Comparison of ENCODE assay signal across 10 mouse cellular contexts in genomic region chr12:31168221-31168890, GRCm38 (mm10).
A peak's percentile ranks its signal among the peaks of the same experiment; 100 is the strongest.
DNase-seq lines count a peak whose midpoint lies in the region; ATAC-seq lines count a peak whose summit lies in the region.
"Had no signal": no experiment of that assay in that cellular context is flagged by ENCODE, and none has a peak within 500 bp of the region (broad histone marks: within the 10 kb centered on the region; RNA-seq: fewer than 3 reads in every experiment).

No protein-coding gene starts in this region.

- DNase-seq in heart, adult 11 months: peak; percentile 69
- DNase-seq in right cerebral cortex, adult 18-20 months: peak; percentile 34
- no peak for DNase-seq in right cerebral cortex, postnatal 36 days (ENCODE audit: low spot score in 2 of 2)
- DNase-seq in lung, postnatal 14 days: peak; percentile 54
- DNase-seq in thymus, adult 18-20 months: no peak

- H3K27ac ChIP-seq in heart, embryonic 12.5 days (ENCODE audit: poor library complexity, severe bottlenecking): no peak overlapping the region
- H3K27ac ChIP-seq: hindbrain, embryonic 15.5 days; neural tube, embryonic 12.5 days had no signal

- 65% methylated on average over 4 of the region's 4 CpGs for WGBS in heart, embryonic 12.5 days

- H3K9ac ChIP-seq in heart, embryonic 12.5 days: no peak overlapping the region
- H3K9ac ChIP-seq: hindbrain, embryonic 15.5 days; neural tube, embryonic 12.5 days had no signal

- H3K4me1 ChIP-seq in heart, embryonic 12.5 days (replicated peaks): peaks cover 7% of the 10 kb centered on the region; the same call in 1 of the 2 replicates
- H3K4me1 ChIP-seq: hindbrain, embryonic 15.5 days; neural tube, embryonic 12.5 days had no signal

- no peaks in the 10 kb centered on the region for H3K27me3 ChIP-seq in heart, embryonic 12.5 days (replicated peaks)
- H3K27me3 ChIP-seq: hindbrain, embryonic 15.5 days; neural tube, embryonic 12.5 days had no signal

- no peak overlapping the region for H3K4me3 ChIP-seq in heart, embryonic 12.5 days
- H3K4me3 ChIP-seq: hindbrain, embryonic 15.5 days; neural tube, embryonic 12.5 days had no signal

- H3K9me3 ChIP-seq in heart, embryonic 12.5 days (replicated peaks): no peaks in the 10 kb centered on the region
- H3K9me3 ChIP-seq: hindbrain, embryonic 15.5 days; neural tube, embryonic 12.5 days had no signal

- H3K36me3 ChIP-seq in heart, embryonic 12.5 days: no peaks in the 10 kb centered on the region
- H3K36me3 ChIP-seq: hindbrain, embryonic 15.5 days; neural tube, embryonic 12.5 days had no signal

- H3K4me2 ChIP-seq in heart, embryonic 12.5 days: no peak overlapping the region
- H3K4me2 ChIP-seq: hindbrain, embryonic 15.5 days; neural tube, embryonic 12.5 days had no signal

- ATAC-seq in heart, embryonic 12.5 days (ENCODE audit: insufficient number of reproducible peaks, low FRiP score): no peak
- peak; percentile 46; the same call in 1 of the 2 replicates for ATAC-seq in granulocyte monocyte progenitor cell, adult 5-6 weeks (replicated peaks; ENCODE audit: poor library complexity, severe bottlenecking)
- ATAC-seq in megakaryocyte-erythroid progenitor cell, adult 5-6 weeks (replicated peaks; ENCODE audit: low FRiP score, low TSS enrichment, poor library complexity, severe bottlenecking): no peak

Comparison
In these comparisons a context has a peak if more than half of its experiments do, and no peak if none do; other contexts are left out.
1. DNase-seq: peak in heart, adult 11 months (single experiment), right cerebral cortex, adult 18-20 months (single experiment) and lung, postnatal 14 days (single experiment); none in right cerebral cortex, postnatal 36 days (0 of 2) and thymus, adult 18-20 months (0 of 2).